Mouse (Mus musculus): ENCODE data around the gene Brca1. TPM values are rescaled to one million over a fixed set of nuclear protein-coding genes. Genes with fewer than 3 reads are reported as not detected.

Brca1 gene
- polyA plus RNA-seq, 1 experiment: 4.6 TPM

- no peak for TF ChIP-seq CTCF (IDR thresholded peaks at IDR 0.05; ENCODE audit: control insufficient read depth, insufficient read depth, insufficient replicate concordance, low read depth, low read length)
- TF ChIP-seq POLR2A (IDR thresholded peaks at IDR 0.05; ENCODE audit: control insufficient read depth, low read depth, low read length): no peak
- H3K4me3 ChIP-seq (ENCODE audit: control insufficient read depth, low read depth, low read length): peak within 1 kb of the TSS; percentile 91
- H3K4me1 ChIP-seq (ENCODE audit: control insufficient read depth, insufficient read depth, low read length): peaks cover 30% of the 10 kb centered on the region
- peak within 1 kb of the TSS; percentile 44 for H3K27ac ChIP-seq (ENCODE audit: control insufficient read depth, insufficient read depth, low read depth, low read length)
- no peaks in the 10 kb centered on the region for H3K27me3 ChIP-seq (ENCODE audit: control insufficient read depth, insufficient read depth, low read length)
- no peaks in the 10 kb centered on the region for H3K36me3 ChIP-seq (ENCODE audit: control insufficient read depth, insufficient read depth, low read length)
Measured at GRCm38 (mm10) chr11:101464211-101465100, 87.3 kb downstream of the Brca1 start, which contains the start of gene Rnd2. Gene Rnd2, plus strand, starts transcription at chr11:101464999.

GRCm38 (mm10) chr11:101462583-101463440, 88.9 kb downstream of the Brca1 start:
- H3K27me3 ChIP-seq (ENCODE audit: control insufficient read depth, insufficient read depth, low read length): no peaks in the 10 kb centered on the region
- no peak overlapping the region for H3K27ac ChIP-seq (ENCODE audit: control insufficient read depth, insufficient read depth, low read depth, low read length)
- peaks cover 24% of the 10 kb centered on the region for H3K4me1 ChIP-seq (ENCODE audit: control insufficient read depth, insufficient read depth, low read length)
- H3K4me3 ChIP-seq (ENCODE audit: control insufficient read depth, low read depth, low read length): peak overlapping the region; percentile 75
- TF ChIP-seq CTCF (IDR thresholded peaks at IDR 0.05; ENCODE audit: control insufficient read depth, insufficient read depth, insufficient replicate concordance, low read depth, low read length) (no peak), POLR2A (IDR thresholded peaks at IDR 0.05; ENCODE audit: control insufficient read depth, low read depth, low read length) (no peak; the same call in 1 of the 2 replicates)
- no peaks in the 10 kb centered on the region for H3K36me3 ChIP-seq (ENCODE audit: control insufficient read depth, insufficient read depth, low read length)

GRCm38 (mm10) chr11:101462141-101462540, 89.6 kb downstream of the Brca1 start:
- H3K36me3 ChIP-seq (ENCODE audit: control insufficient read depth, insufficient read depth, low read length): no peaks in the 10 kb centered on the region
- no peaks in the 10 kb centered on the region for H3K27me3 ChIP-seq (ENCODE audit: control insufficient read depth, insufficient read depth, low read length)
- no peak overlapping the region for H3K27ac ChIP-seq (ENCODE audit: control insufficient read depth, insufficient read depth, low read depth, low read length)
- no peak for TF ChIP-seq CTCF (IDR thresholded peaks at IDR 0.05; ENCODE audit: control insufficient read depth, insufficient read depth, insufficient replicate concordance, low read depth, low read length)
- no peak for TF ChIP-seq POLR2A (IDR thresholded peaks at IDR 0.05; ENCODE audit: control insufficient read depth, low read depth, low read length)
- H3K4me3 ChIP-seq (ENCODE audit: control insufficient read depth, low read depth, low read length): peak overlapping the region; percentile 75
- peaks cover 21% of the 10 kb centered on the region for H3K4me1 ChIP-seq (ENCODE audit: control insufficient read depth, insufficient read depth, low read length)

GRCm38 (mm10) chr11:101460321-101460720, 91.4 kb downstream of the Brca1 start:
- Histone ChIP-seq H3K27me3 (ENCODE audit: control insufficient read depth, insufficient read depth, low read length) (no peaks in the 10 kb centered on the region), H3K4me3 (ENCODE audit: control insufficient read depth, low read depth, low read length) (no peak overlapping the region), H3K36me3 (ENCODE audit: control insufficient read depth, insufficient read depth, low read length) (no peaks in the 10 kb centered on the region), H3K27ac (ENCODE audit: control insufficient read depth, insufficient read depth, low read depth, low read length) (no peak overlapping the region), H3K4me1 (ENCODE audit: control insufficient read depth, insufficient read depth, low read length) (peaks cover 18% of the 10 kb centered on the region)
- TF ChIP-seq POLR2A (IDR thresholded peaks at IDR 0.05; ENCODE audit: control insufficient read depth, low read depth, low read length) (no peak), CTCF (IDR thresholded peaks at IDR 0.05; ENCODE audit: control insufficient read depth, insufficient read depth, insufficient replicate concordance, low read depth, low read length) (no peak)

GRCm38 (mm10) chr11:101459716-101460115, 92.0 kb downstream of the Brca1 start:
- Histone ChIP-seq H3K4me3 (ENCODE audit: control insufficient read depth, low read depth, low read length) (no peak overlapping the region), H3K36me3 (ENCODE audit: control insufficient read depth, insufficient read depth, low read length) (no peaks in the 10 kb centered on the region), H3K27ac (ENCODE audit: control insufficient read depth, insufficient read depth, low read depth, low read length) (no peak overlapping the region), H3K27me3 (ENCODE audit: control insufficient read depth, insufficient read depth, low read length) (no peaks in the 10 kb centered on the region), H3K4me1 (ENCODE audit: control insufficient read depth, insufficient read depth, low read length) (peaks cover 15% of the 10 kb centered on the region)
- TF ChIP-seq POLR2A (IDR thresholded peaks at IDR 0.05; ENCODE audit: control insufficient read depth, low read depth, low read length): no peak
- TF ChIP-seq CTCF (IDR thresholded peaks at IDR 0.05; ENCODE audit: control insufficient read depth, insufficient read depth, insufficient replicate concordance, low read depth, low read length): no peak

- TF ChIP-seq CTCF (IDR thresholded peaks at IDR 0.05; ENCODE audit: control insufficient read depth, insufficient read depth, insufficient replicate concordance, low read depth, low read length): no peak
- TF ChIP-seq POLR2A (IDR thresholded peaks at IDR 0.05; ENCODE audit: control insufficient read depth, low read depth, low read length): no peak
- no peak overlapping the region for H3K4me3 ChIP-seq (ENCODE audit: control insufficient read depth, low read depth, low read length)
- H3K27me3 ChIP-seq (ENCODE audit: control insufficient read depth, insufficient read depth, low read length): no peaks in the 10 kb centered on the region
- H3K36me3 ChIP-seq (ENCODE audit: control insufficient read depth, insufficient read depth, low read length): no peaks in the 10 kb centered on the region
- no peak overlapping the region for H3K27ac ChIP-seq (ENCODE audit: control insufficient read depth, insufficient read depth, low read depth, low read length)
- peaks cover 11% of the 10 kb centered on the region for H3K4me1 ChIP-seq (ENCODE audit: control insufficient read depth, insufficient read depth, low read length)
Measured at GRCm38 (mm10) chr11:101458217-101458616, 93.5 kb downstream of the Brca1 start.

GRCm38 (mm10) chr11:101457631-101458030, 94.1 kb downstream of the Brca1 start:
- no peaks in the 10 kb centered on the region for H3K36me3 ChIP-seq (ENCODE audit: control insufficient read depth, insufficient read depth, low read length)
- H3K4me3 ChIP-seq (ENCODE audit: control insufficient read depth, low read depth, low read length): no peak overlapping the region
- no peak overlapping the region for H3K27ac ChIP-seq (ENCODE audit: control insufficient read depth, insufficient read depth, low read depth, low read length)
- H3K27me3 ChIP-seq (ENCODE audit: control insufficient read depth, insufficient read depth, low read length): no peaks in the 10 kb centered on the region
- H3K4me1 ChIP-seq (ENCODE audit: control insufficient read depth, insufficient read depth, low read length): peaks cover 6% of the 10 kb centered on the region
- TF ChIP-seq CTCF (IDR thresholded peaks at IDR 0.05; ENCODE audit: control insufficient read depth, insufficient read depth, insufficient replicate concordance, low read depth, low read length): no peak
- TF ChIP-seq POLR2A (IDR thresholded peaks at IDR 0.05; ENCODE audit: control insufficient read depth, low read depth, low read length): no peak
